ENCODE assay signal across 22 mouse cellular contexts in genomic region chr17:53577754-53578153, GRCm38 (mm10). TPM values are rescaled to one million over a fixed set of nuclear protein-coding genes. Genes with fewer than 3 reads are reported as not detected.
DNase-seq lines count a peak whose midpoint lies in the region; ATAC-seq and TF ChIP-seq lines count a peak whose summit lies in the region.
"Had no signal": no experiment of that assay in that cellular context is flagged by ENCODE, and none has a peak within 500 bp of the region (broad histone marks: within the 10 kb centered on the region; RNA-seq: fewer than 3 reads in every experiment).

No protein-coding gene starts in this region.

- no peaks in the 10 kb centered on the region for H3K9me3 ChIP-seq in heart, embryonic 12.5 days (replicated peaks)
- H3K9me3 ChIP-seq in heart, embryonic 11.5 days (replicated peaks; ENCODE audit: control insufficient read depth, low read length) = no peaks in the 10 kb centered on the region
- H3K9me3 ChIP-seq in liver, postnatal 0 days (ENCODE audit: low read length) = no peaks in the 10 kb centered on the region
- H3K9me3 ChIP-seq in MEL (replicated peaks; ENCODE audit: insufficient read depth, low read length) = no peaks in the 10 kb centered on the region
- H3K9me3 ChIP-seq: embryonic facial prominence, embryonic 13.5 days; liver, embryonic 15.5 days; stomach, embryonic 15.5 days had no signal

- H3K4me3 ChIP-seq in heart, embryonic 12.5 days = no peak overlapping the region
- H3K4me3 ChIP-seq in heart, embryonic 11.5 days (ENCODE audit: low read depth, low read length) = no peak overlapping the region
- no peak overlapping the region for H3K4me3 ChIP-seq in liver, postnatal 0 days (ENCODE audit: low read depth, low read length)
- no peak overlapping the region for H3K4me3 ChIP-seq in MEL (ENCODE audit: control insufficient read depth in 1 of 2, insufficient read depth in 1 of 2, low read depth in 2 of 2, low read length in 2 of 2)
- H3K4me3 ChIP-seq in myocyte = no peak overlapping the region
- H3K4me3 ChIP-seq: embryonic facial prominence, embryonic 13.5 days; liver, embryonic 15.5 days; stomach, embryonic 15.5 days had no signal

- peaks cover 17% of the 10 kb centered on the region for H3K79me2 ChIP-seq in MEL (ENCODE audit: control insufficient read depth, insufficient read depth, low read length, poor library complexity)
- no peaks in the 10 kb centered on the region for H3K79me2 ChIP-seq in myocyte (ENCODE audit: control insufficient read depth, insufficient read depth)

- H3K27me3 ChIP-seq in heart, embryonic 12.5 days (replicated peaks) = no peaks in the 10 kb centered on the region
- H3K27me3 ChIP-seq in heart, embryonic 11.5 days (ENCODE audit: control insufficient read depth, insufficient read depth, low read length) = no peaks in the 10 kb centered on the region
- H3K27me3 ChIP-seq in liver, postnatal 0 days (ENCODE audit: insufficient read depth, low read length) = no peaks in the 10 kb centered on the region
- H3K27me3 ChIP-seq in MEL (ENCODE audit: control insufficient read depth in 1 of 2, insufficient read depth in 2 of 2, low read length in 2 of 2) (no peaks in the 10 kb centered on the region), myocyte (ENCODE audit: control insufficient read depth, insufficient read depth, insufficient read length) (no peaks in the 10 kb centered on the region)
- H3K27me3 ChIP-seq: embryonic facial prominence, embryonic 13.5 days; liver, embryonic 15.5 days; stomach, embryonic 15.5 days had no signal

- H3K9ac ChIP-seq in heart, embryonic 12.5 days = no peak overlapping the region
- no peak overlapping the region for H3K9ac ChIP-seq in heart, embryonic 11.5 days (ENCODE audit: low read depth, low read length)
- no peak overlapping the region for H3K9ac ChIP-seq in liver, postnatal 0 days (replicated peaks)
- H3K9ac ChIP-seq in MEL (ENCODE audit: control insufficient read depth, low read depth, low read length, poor library complexity, severe bottlenecking) = no peak overlapping the region
- H3K9ac ChIP-seq: embryonic facial prominence, embryonic 13.5 days; forebrain, postnatal 0 days; stomach, embryonic 15.5 days had no signal

- H3K4me2 ChIP-seq in heart, embryonic 12.5 days = no peak overlapping the region
- no peak overlapping the region for H3K4me2 ChIP-seq in heart, embryonic 11.5 days
- H3K4me2 ChIP-seq in liver, postnatal 0 days (ENCODE audit: low read depth, low read length) = no peak overlapping the region
- peak overlapping the region; percentile 58 for H3K4me2 ChIP-seq in myocyte (ENCODE audit: low read depth)
- H3K4me2 ChIP-seq: embryonic facial prominence, embryonic 13.5 days; stomach, embryonic 15.5 days had no signal

- H3K4me1 ChIP-seq in heart, embryonic 12.5 days (replicated peaks) = peaks cover 40% of the 10 kb centered on the region
- H3K4me1 ChIP-seq in heart, embryonic 11.5 days (ENCODE audit: control insufficient read depth, insufficient read depth, low read length) = peaks cover 27% of the 10 kb centered on the region
- peaks cover 43% of the 10 kb centered on the region for H3K4me1 ChIP-seq in liver, postnatal 0 days (ENCODE audit: insufficient read depth)
- peaks cover 17 to 25% of the 10 kb centered on the region in 2 experiments for H3K4me1 ChIP-seq in MEL (ENCODE audit: control insufficient read depth in 1 of 2, insufficient read depth in 2 of 2, low read length in 2 of 2)
- H3K4me1 ChIP-seq: stomach, embryonic 15.5 days had no signal

- no peak for DNase-seq in liver, postnatal 0 days
- DNase-seq in liver = no peak
- DNase-seq in MEL (ENCODE audit: low read depth, low spot score) = peak; percentile 31
- no peak for DNase-seq in right cerebral cortex, postnatal 36 days (ENCODE audit: low spot score in 2 of 2)
- no peak for DNase-seq in frontal cortex, postnatal 25 days (ENCODE audit: low spot score in 2 of 2)
- DNase-seq: forebrain, postnatal 0 days; gastrocnemius, postnatal 10 days; kidney, adult 9 months; kidney, postnatal 4 days; right cerebral cortex, adult 18-20 months; thymus, postnatal 14 days had no signal

- no peak overlapping the region for H3ac ChIP-seq in myocyte (ENCODE audit: control insufficient read depth, insufficient read length)

- 0 out of 2 replicates have a peak overlapping the region, but pooled peaks have one; percentile 90 for H3K27ac ChIP-seq in heart, embryonic 12.5 days (ENCODE audit: poor library complexity, severe bottlenecking)
- H3K27ac ChIP-seq in heart, embryonic 11.5 days (ENCODE audit: low read depth, low read length) = no peak overlapping the region
- peak overlapping the region; percentile 85 for H3K27ac ChIP-seq in liver, postnatal 0 days (ENCODE audit: low read depth)
- H3K27ac ChIP-seq in MEL (ENCODE audit: control insufficient read depth, low read depth, low read length) = no peak overlapping the region
- H3K27ac ChIP-seq: embryonic facial prominence, embryonic 13.5 days; stomach, embryonic 15.5 days had no signal

- H3K36me3 ChIP-seq in heart, embryonic 12.5 days = 0 out of 2 replicates have a peak, but pooled peaks cover under 1% of the 10 kb centered on the region
- no peaks in the 10 kb centered on the region for H3K36me3 ChIP-seq in heart, embryonic 11.5 days (ENCODE audit: control insufficient read depth, insufficient read depth, low read length)
- no peaks in the 10 kb centered on the region for H3K36me3 ChIP-seq in liver, postnatal 0 days (replicated peaks; ENCODE audit: insufficient read depth, low read length)
- H3K36me3 ChIP-seq in MEL (ENCODE audit: control insufficient read depth in 1 of 2, insufficient read depth in 2 of 2, low read length in 2 of 2) (peaks cover 2 to 29% of the 10 kb centered on the region in 2 experiments; a peak in 3 of 4 replicates), myocyte (ENCODE audit: control insufficient read depth, insufficient read depth) (no peaks in the 10 kb centered on the region)
- H3K36me3 ChIP-seq: embryonic facial prominence, embryonic 13.5 days; liver, embryonic 15.5 days; stomach, embryonic 15.5 days had no signal

- WGBS in heart, embryonic 12.5 days = 57% methylated on average over 5 of the region's 5 CpGs
- 63% methylated on average over 5 of the region's 5 CpGs for WGBS in heart, embryonic 11.5 days (ENCODE audit: insufficient replicate concordance)
- 71% methylated on average over 5 of the region's 5 CpGs for WGBS in liver, postnatal 0 days (ENCODE audit: insufficient replicate concordance)

- TF ChIP-seq CTCF in liver, postnatal 0 days (IDR thresholded peaks at IDR 0.05; ENCODE audit: low read depth) = no peak
- no peak for TF ChIP-seq CTCF in MEL (IDR thresholded peaks at IDR 0.05 in 2 of 3, conservative IDR thresholded peaks at IDR 0.05 in 1 of 3; ENCODE audit: control insufficient read depth in 1 of 3, insufficient read depth in 1 of 3, low read depth in 2 of 3, low read length in 3 of 3, poor library complexity in 1 of 3, severe bottlenecking in 1 of 3)

- no peak for ATAC-seq in heart, embryonic 12.5 days (ENCODE audit: insufficient number of reproducible peaks, low FRiP score)
- ATAC-seq in heart, embryonic 11.5 days (replicated peaks; ENCODE audit: insufficient number of reproducible peaks, low FRiP score, low TSS enrichment) = no peak
- ATAC-seq in liver, postnatal 0 days = no peak
- ATAC-seq: forebrain, postnatal 0 days had no signal

- no peak for TF ChIP-seq EP300 in liver, postnatal 0 days (IDR thresholded peaks at IDR 0.05; ENCODE audit: low read depth)
- no peak for TF ChIP-seq EP300 in MEL (IDR thresholded peaks at IDR 0.05; ENCODE audit: low read depth in 1 of 2, low read length in 2 of 2)

- no peak for TF ChIP-seq RAD21 in MEL (IDR thresholded peaks at IDR 0.05; ENCODE audit: low read depth, low read length)

- TF ChIP-seq POLR2A in MEL (IDR thresholded peaks at IDR 0.05; ENCODE audit: control insufficient read depth in 1 of 2, insufficient read depth in 1 of 2, low read depth in 1 of 2, low read length in 2 of 2, poor library complexity in 1 of 2) (no peak), myocyte (IDR thresholded peaks at IDR 0.05; ENCODE audit: insufficient read length, low read depth) (no peak)

TF ChIP-seq in MEL, 35 proteins besides CTCF, POLR2A, EP300 and RAD21 (continues in another document):
- TF ChIP-seq E2F4 (IDR thresholded peaks at IDR 0.05; ENCODE audit: borderline replicate concordance, low read depth, low read length) = no peak
- TF ChIP-seq ZC3H11A (IDR thresholded peaks at IDR 0.05; ENCODE audit: low read depth, low read length) = no peak
- no peak for TF ChIP-seq ZMIZ1 (IDR thresholded peaks at IDR 0.05; ENCODE audit: low read depth, low read length)
- TF ChIP-seq ELF1 (IDR thresholded peaks at IDR 0.05; ENCODE audit: low read depth, low read length) = no peak
- TF ChIP-seq JUND (IDR thresholded peaks at IDR 0.05; ENCODE audit: low read depth, low read length) = no peak
- TF ChIP-seq ZNF384 (IDR thresholded peaks at IDR 0.05; ENCODE audit: low read depth, low read length) = no peak

TF ChIP-seq in myocyte, 11 proteins besides CTCF, POLR2A, EP300 and RAD21 (continues in another document):
- no peak for TF ChIP-seq TCF12 (IDR thresholded peaks at IDR 0.05; ENCODE audit: insufficient read depth, poor library complexity, severe bottlenecking)
- no peak for TF ChIP-seq MYOG (IDR thresholded peaks at IDR 0.05; ENCODE audit: control insufficient read depth in 1 of 3, insufficient read depth in 1 of 3, insufficient read length in 2 of 3, low read depth in 2 of 3)
- TF ChIP-seq TCF3 (IDR thresholded peaks at IDR 0.05; ENCODE audit: insufficient read length, low read depth) = no peak
- no peak for TF ChIP-seq SRF (IDR thresholded peaks at IDR 0.05; ENCODE audit: control insufficient read depth, insufficient read length, low read depth)
- TF ChIP-seq REST (IDR thresholded peaks at IDR 0.05; ENCODE audit: insufficient read depth, insufficient read length) = no peak

RNA-seq across cellular contexts. Expression of gene Kat2b, which starts 11.1 kb away (rescaled TPM):
- polyA plus RNA-seq in heart, embryonic 12.5 days (2016; fragmentation: Nextera tagmentation; extraction: Ambion mirVana) = 9.9 and 14.0 TPM in 2 replicates
- polyA plus RNA-seq in heart, embryonic 11.5 days (2014; fragmentation: Nextera tagmentation; extraction: Ambion mirVana) = 11.0 and 14.0 TPM in 2 replicates
- 5.5 and 6.2 TPM in 2 replicates for polyA plus RNA-seq in liver, postnatal 0 days (2015; fragmentation: Nextera tagmentation; extraction: Ambion mirVana)
- total RNA-seq in MEL (2012; rRNA removed) = 6.2 and 6.4 TPM in 2 replicates
- polyA plus RNA-seq in MEL (2012; ENCODE audit: insufficient read depth in 1 of 2, insufficient read length in 2 of 2, low read depth in 1 of 2, low replicate concordance in 2 of 2, missing spikeins in 1 of 2) = 1 to 10 TPM in 1 of 2 experiments, not detected in 1; 7.4 TPM
- 4.2 TPM for polyA plus RNA-seq in myocyte (2012; fragmentation: generic; extraction: Trizol)

RNA-seq across cellular contexts. Expression of gene Pp2d1, which starts 38.5 kb away (rescaled TPM):
- polyA plus RNA-seq in heart, embryonic 12.5 days (2016; fragmentation: Nextera tagmentation; extraction: Ambion mirVana) = 0.19 and 0.23 TPM in 2 replicates
- polyA plus RNA-seq in heart, embryonic 11.5 days (2014; fragmentation: Nextera tagmentation; extraction: Ambion mirVana) = 0.32 and 0.33 TPM in 2 replicates
- not detected in 2 replicates for polyA plus RNA-seq in liver, postnatal 0 days (2015; fragmentation: Nextera tagmentation; extraction: Ambion mirVana)
- total RNA-seq in MEL (2012; rRNA removed) = 0.07 and 0.08 TPM in 2 replicates
- under 1 TPM in 1 of 2 experiments, not detected in 1; 0.04 TPM for polyA plus RNA-seq in MEL (2012; ENCODE audit: insufficient read depth in 1 of 2, insufficient read length in 2 of 2, low read depth in 1 of 2, low replicate concordance in 2 of 2, missing spikeins in 1 of 2)
- 0.12 TPM for polyA plus RNA-seq in myocyte (2012; fragmentation: generic; extraction: Trizol)
- total RNA-seq: adrenal gland, adult 18-20 months; forebrain, postnatal 0 days; gastrocnemius, postnatal 10 days; heart, adult 8-10 months; layer of hippocampus, postnatal 14 days; left cerebral cortex, postnatal 25 days; midbrain, postnatal 0 days had no signal

Comparison
In these comparisons a context has a peak if more than half of its experiments do, and no peak if none do; other contexts are left out.
1. H3K27ac ChIP-seq: peak in heart, embryonic 12.5 days (single experiment) and liver, postnatal 0 days (single experiment); none in heart, embryonic 11.5 days (single experiment) and MEL (single experiment).